Comparison of ENCODE assay signal across 9 mouse cellular contexts in the genomic region with DNA sequence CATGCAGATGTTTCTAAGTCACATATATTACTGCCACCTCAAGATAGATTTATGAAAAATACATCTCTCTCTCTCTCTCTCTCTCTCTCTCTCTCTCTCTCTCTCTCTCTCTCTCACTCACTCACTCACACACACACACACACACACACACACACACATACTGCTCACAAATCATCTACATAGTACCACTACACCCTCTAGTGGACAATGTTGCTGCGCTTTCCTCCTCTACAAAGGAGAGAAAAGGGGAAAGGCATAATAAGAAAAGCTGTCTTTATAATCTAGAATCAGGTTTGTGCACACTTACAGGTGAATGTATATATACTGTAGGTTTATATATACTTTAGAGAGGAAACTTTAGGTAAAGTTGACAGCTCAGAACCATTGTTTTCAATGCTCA. TPM values are rescaled to one million over a fixed set of nuclear protein-coding genes. Genes with fewer than 3 reads are reported as not detected.
A peak's percentile ranks its signal among the peaks of the same experiment; 100 is the strongest.
DNase-seq lines count a peak whose midpoint lies in the region; ATAC-seq and TF ChIP-seq lines count a peak whose summit lies in the region.
"Had no signal": no experiment of that assay in that cellular context is flagged by ENCODE, and none has a peak within 500 bp of the region (broad histone marks: within the 10 kb centered on the region; RNA-seq: fewer than 3 reads in every experiment).

No protein-coding gene starts in this region.

- H3K9ac ChIP-seq in liver, postnatal 0 days (replicated peaks) = no peak overlapping the region
- H3K9ac ChIP-seq in liver, embryonic 11.5 days (ENCODE audit: low read depth, low read length) = no peak overlapping the region

- 19% methylated on average over 1 of the region's 1 CpGs for WGBS in liver, postnatal 0 days (ENCODE audit: insufficient replicate concordance)
- 21% methylated on average over 1 of the region's 1 CpGs for WGBS in liver, embryonic 11.5 days

- H3K27ac ChIP-seq in liver, postnatal 0 days (ENCODE audit: low read depth) = no peak overlapping the region
- H3K27ac ChIP-seq in liver, embryonic 11.5 days (ENCODE audit: low read depth, low read length) = no peak overlapping the region
- H3K27ac ChIP-seq: macrophage had no signal

- H3K4me2 ChIP-seq in liver, postnatal 0 days (ENCODE audit: low read depth, low read length) = no peak overlapping the region
- no peak overlapping the region for H3K4me2 ChIP-seq in liver, embryonic 11.5 days

- ATAC-seq in cerebellum, adult (ENCODE audit: insufficient number of reproducible peaks, low FRiP score, low TSS enrichment) = no peak
- ATAC-seq in liver, postnatal 0 days = no peak
- ATAC-seq in liver, embryonic 11.5 days (replicated peaks; ENCODE audit: low FRiP score) = no peak

- TF ChIP-seq EP300 in liver, postnatal 0 days (IDR thresholded peaks at IDR 0.05; ENCODE audit: low read depth) = no peak

- H3K36me3 ChIP-seq in liver, postnatal 0 days (replicated peaks; ENCODE audit: insufficient read depth, low read length) = no peaks in the 10 kb centered on the region
- no peaks in the 10 kb centered on the region for H3K36me3 ChIP-seq in liver, embryonic 11.5 days (ENCODE audit: control insufficient read depth, insufficient read depth, low read length)

- H3K4me3 ChIP-seq in liver, postnatal 0 days (ENCODE audit: low read depth, low read length) = no peak overlapping the region
- no peak overlapping the region for H3K4me3 ChIP-seq in liver, embryonic 11.5 days (ENCODE audit: low read depth, low read length)

- peak; percentile 45 to 68 for DNase-seq in cerebellum, postnatal 14 days
- no peak for DNase-seq in liver, postnatal 0 days
- DNase-seq in liver, embryonic 11.5 days (ENCODE audit: low spot score) = no peak
- DNase-seq in c-Kit-positive CD71-positive TER-119-negative erythroid progenitor cells, embryonic 14.5 days (ENCODE audit: low read depth) = peak; percentile 1
- peak; percentile 28 for DNase-seq in left cerebral cortex, postnatal 4 days
- no peak for DNase-seq in urinary bladder, postnatal 25 days (ENCODE audit: low spot score)
- DNase-seq in ovary, postnatal 36 days (ENCODE audit: low spot score) = no peak

- no peaks in the 10 kb centered on the region for H3K9me3 ChIP-seq in liver, postnatal 0 days (ENCODE audit: low read length)
- no peaks in the 10 kb centered on the region for H3K9me3 ChIP-seq in liver, embryonic 11.5 days (ENCODE audit: control insufficient read depth, low read length)

- intact Hi-C loops in left cerebral cortex, postnatal 4 days (cut with DNase I) = loop anchor here (5.0 to 10.0 kb wide), 3 partner anchors 818 to 1305 kb away; no protein-coding TSS in a partner anchor

- peak; percentile 75 for TF ChIP-seq CTCF in liver, postnatal 0 days (IDR thresholded peaks at IDR 0.05; ENCODE audit: low read depth)

- H3K27me3 ChIP-seq in liver, postnatal 0 days (ENCODE audit: insufficient read depth, low read length) = no peaks in the 10 kb centered on the region
- H3K27me3 ChIP-seq in liver, embryonic 11.5 days (replicated peaks; ENCODE audit: control insufficient read depth, insufficient read depth, low read length) = no peaks in the 10 kb centered on the region

- H3K4me1 ChIP-seq in liver, postnatal 0 days (ENCODE audit: insufficient read depth) = peaks cover 7% of the 10 kb centered on the region; the same call in 1 of the 2 replicates
- H3K4me1 ChIP-seq in liver, embryonic 11.5 days (replicated peaks; ENCODE audit: control insufficient read depth, insufficient read depth, low read length) = no peaks in the 10 kb centered on the region

RNA-seq across cellular contexts. Expression of a gene that starts 43.6 kb away (rescaled TPM):
- 5.1 and 5.7 TPM in 2 replicates for polyA plus RNA-seq in liver, postnatal 0 days (2015; fragmentation: Nextera tagmentation; extraction: Ambion mirVana)
- polyA plus RNA-seq in liver, embryonic 11.5 days (2014; fragmentation: Nextera tagmentation; extraction: Ambion mirVana) = 19.5 and 20.9 TPM in 2 replicates
- 10 to 100 TPM; 17.1 to 17.2 TPM for total RNA-seq in left cerebral cortex, postnatal 4 days (2021)

Comparison
In these comparisons a context has a peak if more than half of its experiments do, and no peak if none do; other contexts are left out.
1. DNase-seq: peak in cerebellum, postnatal 14 days (2 of 2), c-Kit-positive CD71-positive TER-119-negative erythroid progenitor cells, embryonic 14.5 days (single experiment) and left cerebral cortex, postnatal 4 days (single experiment); none in liver, postnatal 0 days (single experiment), liver, embryonic 11.5 days (single experiment), urinary bladder, postnatal 25 days (single experiment) and ovary, postnatal 36 days (single experiment).